Mouse (Mus musculus) cortical plate, adult 2 months (tissue): ENCODE results near the gene Angptl1.

Source experiments
- CTCF ChIP-seq: fragments of 200-500 bp; IDR thresholded peaks from 2 replicates; pipeline ENCODE4 v1.5.1; 2011; ENCODE audit warnings: mild to moderate bottlenecking, control low read depth, low read length; ENCODE audit not compliant: insufficient read depth; ENCODE audit errors: extremely low read depth
- POLR2A ChIP-seq: fragments of 200-500 bp; IDR thresholded peaks from 2 replicates; pipeline ENCODE4 v1.6.1; 2011; ENCODE audit warnings: mild to moderate bottlenecking, low read length, control low read depth; ENCODE audit not compliant: insufficient read depth; ENCODE audit errors: extremely low read depth

GRCm38 (mm10) chr1:156860266-156860665 is 21.9 kb downstream of the Angptl1 start:
- TF ChIP-seq CTCF: no peak
- TF ChIP-seq POLR2A: no peak
